ENCODE assay signal across 28 mouse cellular contexts in the genomic region with DNA sequence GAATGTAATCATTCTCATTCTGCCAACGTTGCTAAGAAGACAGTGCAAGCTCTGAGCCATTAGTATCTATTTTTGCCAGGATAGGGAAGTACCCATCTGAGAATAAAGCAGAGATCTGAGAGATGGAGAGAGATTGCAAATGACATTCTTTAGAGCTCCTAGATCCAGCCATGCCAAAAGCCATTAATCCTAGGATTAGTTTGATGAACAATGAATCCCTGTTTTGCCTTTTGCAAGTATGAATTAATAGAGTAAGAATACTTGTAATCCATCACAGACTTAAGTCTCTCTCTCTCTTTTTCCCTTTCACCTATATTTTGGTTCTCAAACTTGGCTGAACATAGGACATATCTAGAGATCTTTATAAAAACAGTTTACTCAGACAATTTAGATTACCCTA.
"Had no signal": no experiment of that assay in that cellular context is flagged by ENCODE, and none has a peak within 500 bp of the region (broad histone marks: within the 10 kb centered on the region; RNA-seq: fewer than 3 reads in every experiment).

No protein-coding gene starts in this region.

- DNase-seq: left cerebral cortex, postnatal 4 days; liver; liver, embryonic 13.5 days; liver, postnatal 0 days; lung, adult 18-20 months; lung, adult 2 months; lung, embryonic 14.5 days; lung, postnatal 10 days; lung, postnatal 14 days; lung, postnatal 36 days; lung, postnatal 4 days; midbrain, embryonic 14.5 days had no signal

- H3K27me3 ChIP-seq: limb, embryonic 12.5 days; limb, embryonic 13.5 days; limb, embryonic 15.5 days; liver, embryonic 12.5 days; liver, embryonic 13.5 days; liver, embryonic 15.5 days; lung, embryonic 15.5 days; megakaryocyte, embryonic 14.5 days; midbrain, embryonic 12.5 days; midbrain, embryonic 13.5 days; midbrain, embryonic 15.5 days; neural tube, embryonic 12.5 days had no signal

- H3K4me1 ChIP-seq: limb, embryonic 10.5 days; limb, embryonic 12.5 days; limb, embryonic 13.5 days; limb, embryonic 15.5 days; liver, embryonic 12.5 days; liver, embryonic 13.5 days; liver, embryonic 15.5 days; lung, embryonic 15.5 days; megakaryocyte, embryonic 14.5 days; midbrain, embryonic 10.5 days; midbrain, embryonic 12.5 days; midbrain, embryonic 13.5 days; midbrain, embryonic 15.5 days; neural tube, embryonic 12.5 days had no signal

- H3K4me3 ChIP-seq: limb, embryonic 10.5 days; limb, embryonic 12.5 days; limb, embryonic 13.5 days; limb, embryonic 15.5 days; liver, embryonic 12.5 days; liver, embryonic 13.5 days; liver, embryonic 15.5 days; lung, embryonic 15.5 days; megakaryocyte, embryonic 14.5 days; midbrain, embryonic 10.5 days; midbrain, embryonic 12.5 days; midbrain, embryonic 13.5 days; midbrain, embryonic 15.5 days; myocyte; neural tube, embryonic 12.5 days had no signal

- H3K27ac ChIP-seq: limb, embryonic 10.5 days; limb, embryonic 12.5 days; limb, embryonic 13.5 days; limb, embryonic 15.5 days; liver, embryonic 12.5 days; liver, embryonic 13.5 days; liver, embryonic 14.5 days; liver, embryonic 15.5 days; lung, embryonic 15.5 days; macrophage; midbrain, embryonic 10.5 days; midbrain, embryonic 12.5 days; midbrain, embryonic 13.5 days; midbrain, embryonic 15.5 days; neural tube, embryonic 12.5 days had no signal
